Mouse (Mus musculus) kidney, postnatal 0 days (tissue): ENCODE results near the gene Gm11983. TPM values are rescaled to one million over a fixed set of nuclear protein-coding genes. Genes with fewer than 3 reads are reported as not detected.
"Not testable (repeated sequence)": the region's sequence is repeated elsewhere in the genome, so short reads cannot be mapped to it uniquely, and the experiment has no call there.

ENCODE experiments used
- ATAC-seq: fragments of 200-750 bp; cut with Nextera tagmentation; replicated peaks from 2 replicates; pipeline ENCODE4 v1.8.0; 2017; ENCODE audit warnings: low read depth, moderate number of reproducible peaks, moderate TSS enrichment, moderate library complexity; ENCODE audit not compliant: low FRiP score
- DNase-seq: peaks from one replicate; pipeline ENCODE4 v3.0.0-alpha.2; 2016; ENCODE audit warnings: low spot score
- H3K27ac ChIP-seq: fragments of 300-500 bp; sonication (generic); 2 replicates; pipeline ENCODE4 v1.5.1; 2014; ENCODE audit warnings: mild to moderate bottlenecking
- H3K27me3 ChIP-seq: fragments of 300-500 bp; sonication (generic); 2 replicates; pipeline ENCODE4 v1.6.1; 2014; ENCODE audit warnings: low read length, mixed read lengths; ENCODE audit not compliant: insufficient read depth
- H3K36me3 ChIP-seq: fragments of 300-500 bp; sonication (generic); 2 replicates; pipeline ENCODE4 v1.6.1; 2014; ENCODE audit warnings: low read length, mixed read lengths; ENCODE audit not compliant: insufficient read depth
- H3K4me1 ChIP-seq: fragments of 300-500 bp; sonication (generic); replicated peaks from 2 replicates; pipeline ENCODE4 v1.6.1; 2014; ENCODE audit warnings: antibody characterized with exemption, low read length, mixed read lengths; ENCODE audit not compliant: insufficient read depth
- H3K4me2 ChIP-seq: fragments of 300-500 bp; sonication (generic); 2 replicates; pipeline ENCODE4 v1.6.1; 2014; ENCODE audit warnings: mild to moderate bottlenecking, low read length, moderate library complexity, mixed read lengths
- H3K4me3 ChIP-seq: fragments of 300-500 bp; sonication (generic); replicated peaks from 2 replicates; pipeline ENCODE4 v1.5.1; 2014; ENCODE audit warnings: low read depth, low read length
- H3K9ac ChIP-seq: fragments of 300-500 bp; sonication (generic); 2 replicates; pipeline ENCODE4 v1.6.1; 2014; ENCODE audit warnings: low read depth, low read length
- H3K9me3 ChIP-seq: fragments of 300-500 bp; sonication (generic); replicated peaks from 2 replicates; pipeline ENCODE4 v1.6.1; 2016; ENCODE audit warnings: low read length, inconsistent platforms, mixed read lengths
- CTCF ChIP-seq: IDR thresholded peaks from 2 replicates; pipeline ENCODE4 v1.5.1; 2016; ENCODE audit warnings: antibody characterized with exemption, low read depth, mild to moderate bottlenecking, moderate library complexity
- WGBS: fragments of 180-500 bp; shearing (Covaris S2); extraction: QIAGEN DNeasy Blood & Tissue Kit; methylation state at CpG from one replicate; pipeline ENCODE4 v1.1.7; 2014; 5-methylcytosine and 5-hydroxymethylcytosine counted together
- polyA plus RNA-seq: library from polyadenylated mRNA; unstranded; fragments of >200 nt; fragmentation: Nextera tagmentation; extraction: Ambion mirVana; gene quantifications from 2 replicates; pipeline ENCODE4 v1.2.1, GENCODE M21; 2015

The Gm11983 gene
- polyA plus RNA-seq, 1 experiment from 2014 or later: not detected

DNA sequence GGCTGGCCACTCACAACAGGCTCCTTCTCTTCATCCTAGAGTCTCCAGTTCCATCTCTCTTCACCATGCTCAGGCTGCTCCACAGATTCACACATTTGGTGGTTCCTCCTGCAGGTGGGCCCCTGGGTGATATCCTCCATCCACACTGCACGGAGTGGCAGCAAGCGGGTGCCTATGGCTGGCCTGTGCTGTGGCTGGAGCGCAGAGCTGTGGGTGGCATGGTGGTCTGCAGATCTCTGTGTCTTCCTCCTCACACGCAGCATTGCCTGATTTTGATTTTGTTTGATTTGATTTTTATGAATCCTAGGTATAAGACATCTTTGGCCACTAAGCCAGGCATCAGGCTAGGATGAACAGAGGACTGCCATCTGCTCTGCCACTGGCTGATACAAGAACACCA is 23.0 kb downstream of the Gm11983 start:
- Histone ChIP-seq H3K4me2 (no peak overlapping the region), H3K4me1 (no peaks in the 10 kb centered on the region), H3K9me3 (no peaks in the 10 kb centered on the region), H3K36me3 (no peaks in the 10 kb centered on the region), H3K27ac (no peak overlapping the region), H3K4me3 (no peak overlapping the region), H3K9ac (no peak overlapping the region), H3K27me3 (no peaks in the 10 kb centered on the region)
- TF ChIP-seq CTCF: no peak
- WGBS: 91% methylated on average over 4 of the region's 4 CpGs
- DNase-seq (no peak), ATAC-seq (no peak)

DNA sequence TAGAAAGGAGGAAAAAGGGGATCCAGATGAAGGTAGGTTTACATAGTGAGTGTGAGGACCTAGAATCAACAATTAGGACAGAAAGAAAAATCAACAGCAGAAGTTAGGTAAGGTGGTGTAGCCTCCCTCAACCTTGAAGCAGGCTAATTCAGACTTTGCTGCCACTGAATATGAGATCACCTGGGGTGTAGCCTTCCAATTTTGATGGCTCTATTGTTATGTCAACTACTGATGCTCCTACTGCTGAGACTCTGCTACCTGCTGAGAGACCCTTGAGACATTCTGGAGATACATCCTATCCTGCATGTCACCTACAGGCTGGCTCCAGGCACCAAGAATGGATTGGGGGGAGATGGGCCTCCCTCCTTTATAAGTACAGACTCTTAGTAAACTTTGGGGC is 34.6 kb downstream of the Gm11983 start:
- ATAC-seq, H3K9ac ChIP-seq, H3K9me3 ChIP-seq, H3K27me3 ChIP-seq, H3K27ac ChIP-seq, H3K4me1 ChIP-seq, DNase-seq, H3K4me2 ChIP-seq, H3K36me3 ChIP-seq, H3K4me3 ChIP-seq: not testable (repeated sequence)

DNA sequence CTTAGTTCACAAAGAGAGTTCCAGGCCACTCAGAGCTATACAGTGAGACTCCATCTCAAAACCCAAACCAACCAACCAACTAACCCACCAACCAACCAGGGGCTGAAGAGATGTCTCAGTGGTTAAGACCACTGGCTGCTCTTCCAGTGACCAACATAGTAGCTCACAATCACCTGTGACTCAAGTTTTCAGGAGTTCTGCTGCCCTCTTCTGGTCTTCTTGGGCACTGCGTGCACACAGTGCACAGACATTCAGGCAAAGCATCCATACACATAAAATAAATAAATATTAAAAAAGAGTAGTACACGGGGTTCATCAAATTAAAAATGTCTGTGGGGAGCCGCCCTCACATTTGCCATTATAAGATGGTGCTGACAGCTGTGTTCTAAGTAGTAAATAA is 46.8 kb downstream of the Gm11983 start:
- peak; percentile 47; the same call in 1 of the 2 replicates for TF ChIP-seq CTCF
- Histone ChIP-seq H3K4me2 (no peak overlapping the region), H3K4me3 (no peak overlapping the region), H3K9ac (no peak overlapping the region), H3K4me1 (no peaks in the 10 kb centered on the region), H3K27ac (no peak overlapping the region), H3K9me3 (no peaks in the 10 kb centered on the region), H3K27me3 (no peaks in the 10 kb centered on the region), H3K36me3 (no peaks in the 10 kb centered on the region)
- DNase-seq (no peak), ATAC-seq (no peak)
- 93% methylated on average over 3 of the region's 3 CpGs for WGBS

Other genes with a start within 250 kb of the Gm11983 start
- gene Nacad, start 231.6 kb downstream of the Gm11983 start, polyA plus RNA-seq: 1.1 TPM in 2 replicates
- gene Tbrg4, start 211.6 kb downstream of the Gm11983 start, polyA plus RNA-seq: 32.2 and 34.5 TPM in 2 replicates
- not detected in 2 replicates for gene Wap, start 199.0 kb downstream of the Gm11983 start, polyA plus RNA-seq
- 25.0 and 26.5 TPM in 2 replicates for gene Ramp3, start 179.1 kb downstream of the Gm11983 start, polyA plus RNA-seq
- gene Adcy1, start 225.8 kb upstream of the Gm11983 start, polyA plus RNA-seq: 1.8 and 2.0 TPM in 2 replicates